Mouse (Mus musculus): Measurements from ENCODE around the gene Smim12. TPM values are rescaled to one million over a fixed set of nuclear protein-coding genes. Genes with fewer than 3 reads are reported as not detected.

Gene Smim12
- polyA plus RNA-seq, 1 experiment from 2014 or later: 33.9 TPM

DNA sequence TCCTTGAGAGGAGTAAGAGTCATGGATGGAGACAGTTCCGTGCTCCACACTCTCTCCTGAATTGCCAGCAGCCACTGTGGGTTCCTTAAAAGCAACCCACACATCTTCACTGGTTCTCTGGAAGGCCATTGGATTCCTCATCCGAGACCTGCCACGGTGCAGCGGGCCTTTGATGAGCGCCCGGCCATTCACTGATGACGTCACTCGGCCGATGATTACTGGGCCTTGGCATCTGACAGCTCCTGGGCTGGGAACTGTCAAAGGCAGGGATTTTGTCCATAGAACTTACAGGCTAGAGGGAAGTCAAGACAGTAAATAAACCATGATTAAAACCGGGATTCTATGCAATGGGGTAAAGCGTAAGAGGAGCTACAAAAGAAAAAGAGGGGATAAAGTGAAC, 26.5 kb upstream of the Smim12 start:
- no peak overlapping the region for H3K9ac ChIP-seq
- no peak overlapping the region for H3K27ac ChIP-seq
- H3K4me3 ChIP-seq: no peak overlapping the region
- H3K36me3 ChIP-seq: no peaks in the 10 kb centered on the region
- WGBS (ENCODE audit: insufficient replicate concordance): 65% methylated on average over 11 of the region's 11 CpGs
- no peaks in the 10 kb centered on the region for H3K4me1 ChIP-seq
- ATAC-seq: no peak
- no peaks in the 10 kb centered on the region for H3K9me3 ChIP-seq (replicated peaks)
- no peak overlapping the region for H3K4me2 ChIP-seq
- peaks cover 46% of the 10 kb centered on the region for H3K27me3 ChIP-seq (replicated peaks)

- peaks cover 61% of the 10 kb centered on the region for H3K27me3 ChIP-seq (replicated peaks)
- ATAC-seq: no peak
- no peak overlapping the region for H3K9ac ChIP-seq
- no peaks in the 10 kb centered on the region for H3K4me1 ChIP-seq
- no peak overlapping the region for H3K4me3 ChIP-seq
- no peaks in the 10 kb centered on the region for H3K9me3 ChIP-seq (replicated peaks)
- no peak overlapping the region for H3K4me2 ChIP-seq
- WGBS (ENCODE audit: insufficient replicate concordance): 36% methylated on average over 10 of the region's 10 CpGs
- no peaks in the 10 kb centered on the region for H3K36me3 ChIP-seq
- no peak overlapping the region for H3K27ac ChIP-seq
These were observed 20.3 kb upstream of the Smim12 start for GRCm38 (mm10) chr4:127223291-127223690.

DNA sequence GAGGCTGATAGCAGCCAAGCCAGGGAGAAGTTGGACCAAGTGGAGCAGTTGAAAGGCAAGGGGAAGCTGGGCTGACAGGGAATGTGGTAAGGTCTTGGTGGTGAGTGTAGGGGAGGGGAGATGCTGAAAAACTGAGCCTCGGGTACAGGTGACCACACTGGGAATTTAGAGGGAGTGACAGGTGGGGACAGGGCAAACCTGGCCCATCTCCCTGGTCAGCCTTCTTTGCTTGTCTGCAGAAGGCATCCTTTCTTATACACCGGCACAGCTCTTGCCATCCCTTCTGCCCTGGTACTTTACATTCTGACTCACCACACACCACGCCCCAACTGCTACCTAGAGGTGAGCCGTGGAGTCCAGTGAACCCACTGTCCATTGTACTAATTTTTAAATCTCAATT, 19.8 kb upstream of the Smim12 start:
- Histone ChIP-seq H3K27me3 (replicated peaks) (peaks cover 66% of the 10 kb centered on the region), H3K4me3 (no peak overlapping the region), H3K36me3 (no peaks in the 10 kb centered on the region), H3K9me3 (replicated peaks) (no peaks in the 10 kb centered on the region), H3K9ac (no peak overlapping the region), H3K4me1 (no peaks in the 10 kb centered on the region), H3K4me2 (no peak overlapping the region), H3K27ac (no peak overlapping the region)
- ATAC-seq: no peak
- 41% methylated on average over 4 of the region's 4 CpGs for WGBS (ENCODE audit: insufficient replicate concordance)

GRCm38 (mm10) chr4:127224444-127225100, 19.0 kb upstream of the Smim12 start:
- H3K36me3 ChIP-seq: no peaks in the 10 kb centered on the region
- H3K9me3 ChIP-seq (replicated peaks): no peaks in the 10 kb centered on the region
- H3K9ac ChIP-seq: no peak overlapping the region
- H3K27ac ChIP-seq: no peak overlapping the region
- H3K4me1 ChIP-seq: no peaks in the 10 kb centered on the region
- no peak for ATAC-seq
- WGBS (ENCODE audit: insufficient replicate concordance): 27% methylated on average over 19 of the region's 19 CpGs
- H3K4me2 ChIP-seq: no peak overlapping the region
- no peak overlapping the region for H3K4me3 ChIP-seq
- H3K27me3 ChIP-seq (replicated peaks): peaks cover 73% of the 10 kb centered on the region

GRCm38 (mm10) chr4:127226067-127226466, 17.5 kb upstream of the Smim12 start:
- no peak for ATAC-seq
- Histone ChIP-seq H3K9me3 (replicated peaks) (no peaks in the 10 kb centered on the region), H3K27ac (no peak overlapping the region), H3K4me2 (no peak overlapping the region), H3K36me3 (no peaks in the 10 kb centered on the region), H3K27me3 (replicated peaks) (peaks cover 81% of the 10 kb centered on the region), H3K4me3 (no peak overlapping the region), H3K9ac (no peak overlapping the region), H3K4me1 (no peaks in the 10 kb centered on the region)
- WGBS (ENCODE audit: insufficient replicate concordance): 44% methylated on average over 4 of the region's 4 CpGs

DNA sequence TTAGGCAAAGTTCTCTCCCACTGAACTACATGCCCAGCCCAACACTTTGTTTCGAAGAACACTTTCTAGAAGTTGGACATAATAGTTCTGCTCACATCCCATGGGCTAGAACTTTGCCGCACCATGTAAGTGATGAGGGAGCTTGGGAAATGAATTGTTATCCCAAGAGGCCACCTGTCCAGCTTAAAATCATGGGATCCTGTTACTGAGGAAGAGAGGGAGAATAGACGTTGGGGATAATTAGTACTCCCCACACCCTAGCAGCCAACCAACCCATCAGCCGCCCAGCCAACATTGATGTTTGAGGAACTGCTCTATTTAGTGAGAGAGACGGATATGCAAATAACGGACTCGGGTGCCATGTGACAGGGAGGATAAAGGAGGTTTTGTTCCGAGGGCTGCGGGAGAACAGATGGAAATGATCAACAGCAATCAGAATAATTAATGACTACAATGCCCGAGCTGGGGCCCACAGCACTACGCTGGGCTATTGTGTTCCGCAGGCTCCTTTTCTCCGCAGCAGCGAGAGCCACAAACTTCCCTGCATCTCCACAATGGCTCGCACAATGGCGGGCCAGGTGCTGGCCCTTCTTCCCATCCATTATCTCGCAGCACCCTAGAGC, 16.4 kb upstream of the Smim12 start:
- ATAC-seq: no peak

GRCm38 (mm10) chr4:127232028-127232427, 11.6 kb upstream of the Smim12 start:
- ATAC-seq: no peak
- no peak overlapping the region for H3K4me2 ChIP-seq
- no peak overlapping the region for H3K27ac ChIP-seq
- peaks cover 87% of the 10 kb centered on the region for H3K27me3 ChIP-seq (replicated peaks)
- H3K36me3 ChIP-seq: no peaks in the 10 kb centered on the region
- WGBS (ENCODE audit: insufficient replicate concordance): 48% methylated on average over 6 of the region's 6 CpGs
- H3K9ac ChIP-seq: no peak overlapping the region
- H3K9me3 ChIP-seq (replicated peaks): no peaks in the 10 kb centered on the region
- no peak overlapping the region for H3K4me3 ChIP-seq
- H3K4me1 ChIP-seq: peaks cover 10% of the 10 kb centered on the region

More for the DNA sequence above, 16.4 kb upstream of the Smim12 start:
- Histone ChIP-seq H3K4me3 (no peak overlapping the region), H3K36me3 (no peaks in the 10 kb centered on the region), H3K4me1 (no peaks in the 10 kb centered on the region), H3K9me3 (replicated peaks) (no peaks in the 10 kb centered on the region), H3K9ac (no peak overlapping the region), H3K27me3 (replicated peaks) (peaks cover 88% of the 10 kb centered on the region), H3K4me2 (no peak overlapping the region), H3K27ac (no peak overlapping the region)
- 34% methylated on average over 17 of the region's 17 CpGs for WGBS (ENCODE audit: insufficient replicate concordance)

DNA sequence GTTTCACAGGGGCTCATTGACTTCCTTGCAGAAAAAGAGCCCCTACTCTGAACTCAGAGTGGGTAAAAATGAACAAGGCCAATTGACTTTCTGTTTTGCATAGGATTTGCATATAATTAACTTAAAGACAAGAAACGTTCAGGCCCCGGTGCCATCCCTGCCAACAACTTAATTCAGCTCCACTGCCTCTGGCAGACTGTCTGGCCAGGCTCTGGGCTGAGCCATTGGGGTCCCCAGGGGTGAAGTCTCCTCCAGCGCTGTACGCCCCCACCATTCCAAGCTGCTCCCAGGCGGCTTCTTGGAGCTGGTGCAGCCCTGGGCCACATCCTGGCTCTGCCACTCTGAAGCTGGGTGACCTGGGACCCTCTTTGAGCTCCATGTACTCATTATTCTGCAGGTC, 11.0 kb upstream of the Smim12 start:
- no peak overlapping the region for H3K4me3 ChIP-seq
- H3K4me1 ChIP-seq: peaks cover 10% of the 10 kb centered on the region
- H3K4me2 ChIP-seq: no peak overlapping the region
- H3K27me3 ChIP-seq (replicated peaks): peaks cover 87% of the 10 kb centered on the region
- no peak overlapping the region for H3K9ac ChIP-seq
- H3K36me3 ChIP-seq: no peaks in the 10 kb centered on the region
- ATAC-seq: no peak
- no peaks in the 10 kb centered on the region for H3K9me3 ChIP-seq (replicated peaks)
- WGBS (ENCODE audit: insufficient replicate concordance): 59% methylated on average over 5 of the region's 5 CpGs
- no peak overlapping the region for H3K27ac ChIP-seq

DNA sequence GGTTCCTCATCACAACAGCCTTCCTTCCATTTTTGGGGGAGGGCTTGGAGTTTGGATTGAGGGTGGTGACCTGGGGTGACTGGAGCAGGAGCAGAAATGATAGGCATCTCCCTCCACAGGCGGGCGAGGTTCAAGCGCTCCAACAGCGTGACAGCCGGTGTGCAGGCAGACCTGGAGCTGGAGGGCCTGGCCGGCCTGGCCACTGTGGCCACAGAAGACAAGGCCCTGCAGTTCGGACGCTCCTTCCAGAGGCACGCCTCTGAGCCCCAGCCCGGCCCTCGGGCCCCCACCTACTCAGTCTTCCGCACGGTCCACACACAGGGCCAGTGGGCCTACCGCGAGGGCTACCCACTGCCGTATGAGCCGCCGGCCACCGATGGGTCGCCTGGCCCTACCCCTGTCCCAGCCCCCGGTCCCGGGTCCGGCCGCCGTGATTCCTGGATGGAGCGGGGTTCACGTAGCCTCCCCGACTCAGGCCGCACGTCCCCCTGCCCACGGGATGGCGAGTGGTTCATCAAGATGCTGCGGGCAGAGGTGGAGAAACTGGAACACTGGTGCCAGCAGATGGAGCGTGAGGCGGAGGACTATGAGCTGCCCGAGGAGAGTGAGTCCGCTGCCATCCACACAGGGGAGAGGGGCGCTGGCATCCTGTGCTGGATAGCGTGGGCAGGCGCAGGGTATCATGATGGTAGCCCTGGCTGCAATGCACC, 10.0 kb upstream of the Smim12 start:
- no peak overlapping the region for H3K9ac ChIP-seq
- H3K4me1 ChIP-seq: peaks cover 10% of the 10 kb centered on the region
- H3K4me2 ChIP-seq: no peak overlapping the region
- peak; percentile 25; the same call in 1 of the 2 replicates for ATAC-seq
- no peaks in the 10 kb centered on the region for H3K9me3 ChIP-seq (replicated peaks)
- 69% methylated on average over 40 of the region's 40 CpGs for WGBS (ENCODE audit: insufficient replicate concordance)
- H3K36me3 ChIP-seq: no peaks in the 10 kb centered on the region
- H3K27me3 ChIP-seq (replicated peaks): peaks cover 90% of the 10 kb centered on the region
- no peak overlapping the region for H3K27ac ChIP-seq
- H3K4me3 ChIP-seq: no peak overlapping the region

DNA sequence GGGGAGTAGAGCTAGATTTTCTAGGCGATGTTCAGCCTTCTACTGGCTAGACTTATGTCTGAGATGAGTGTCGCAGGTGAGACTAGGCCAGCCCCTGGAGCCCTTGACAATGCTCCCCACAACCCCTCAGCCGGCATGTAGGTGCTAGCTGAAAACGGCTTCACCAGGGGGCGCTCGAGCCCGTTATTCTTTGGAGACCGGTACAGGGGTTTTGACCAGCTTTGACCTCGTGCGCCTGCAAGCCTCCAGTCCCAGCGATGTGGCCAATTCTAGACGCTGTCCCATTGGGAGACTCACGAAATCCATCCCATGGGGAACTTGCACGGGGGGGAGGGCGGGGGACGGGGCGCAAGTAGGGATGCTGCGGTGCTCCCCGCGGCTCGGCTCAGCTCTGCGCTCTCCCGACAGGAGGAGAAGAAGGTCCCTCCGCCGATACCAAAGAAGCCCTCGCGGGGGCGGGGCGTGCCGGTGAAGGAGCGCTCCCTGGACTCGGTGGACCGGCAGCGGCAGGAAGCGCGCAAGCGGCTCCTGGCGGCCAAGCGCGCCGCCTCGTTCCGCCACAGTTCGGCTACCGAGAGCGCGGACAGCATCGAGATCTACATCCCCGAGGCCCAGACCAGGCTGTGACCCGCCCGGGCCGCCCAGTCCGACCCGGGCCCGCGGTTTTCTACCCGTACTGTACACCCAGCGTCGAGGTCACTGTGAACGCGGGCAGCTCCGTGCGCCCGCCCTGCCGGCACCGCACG, 7.7 kb upstream of the Smim12 start:
- WGBS (ENCODE audit: insufficient replicate concordance): under 1% methylated on average over 61 of the region's 67 CpGs
- Histone ChIP-seq H3K27me3 (replicated peaks) (peaks cover 86% of the 10 kb centered on the region), H3K9ac (peak overlapping the region; percentile 27)

GRCm38 (mm10) chr4:127236631-127237030, 7.0 kb upstream of the Smim12 start:
- no peak for ATAC-seq
- Histone ChIP-seq H3K9ac (peak overlapping the region; percentile 27; the same call in 1 of the 2 replicates), H3K27me3 (replicated peaks) (peaks cover 79% of the 10 kb centered on the region), H3K4me3 (peak overlapping the region; percentile 54), H3K4me2 (peak overlapping the region; percentile 87), H3K9me3 (replicated peaks) (no peaks in the 10 kb centered on the region), H3K27ac (no peak overlapping the region), H3K36me3 (no peaks in the 10 kb centered on the region), H3K4me1 (peaks cover 10% of the 10 kb centered on the region)
- WGBS (ENCODE audit: insufficient replicate concordance): 4% methylated on average over 14 of the region's 14 CpGs

More for the DNA sequence above, 7.7 kb upstream of the Smim12 start:
- no peak overlapping the region for H3K27ac ChIP-seq
- H3K4me2 ChIP-seq: peak overlapping the region; percentile 87
- peak; percentile 71 for ATAC-seq
- no peaks in the 10 kb centered on the region for H3K36me3 ChIP-seq
- peak overlapping the region; percentile 54 for H3K4me3 ChIP-seq
- peaks cover 10% of the 10 kb centered on the region for H3K4me1 ChIP-seq
- no peaks in the 10 kb centered on the region for H3K9me3 ChIP-seq (replicated peaks)

DNA sequence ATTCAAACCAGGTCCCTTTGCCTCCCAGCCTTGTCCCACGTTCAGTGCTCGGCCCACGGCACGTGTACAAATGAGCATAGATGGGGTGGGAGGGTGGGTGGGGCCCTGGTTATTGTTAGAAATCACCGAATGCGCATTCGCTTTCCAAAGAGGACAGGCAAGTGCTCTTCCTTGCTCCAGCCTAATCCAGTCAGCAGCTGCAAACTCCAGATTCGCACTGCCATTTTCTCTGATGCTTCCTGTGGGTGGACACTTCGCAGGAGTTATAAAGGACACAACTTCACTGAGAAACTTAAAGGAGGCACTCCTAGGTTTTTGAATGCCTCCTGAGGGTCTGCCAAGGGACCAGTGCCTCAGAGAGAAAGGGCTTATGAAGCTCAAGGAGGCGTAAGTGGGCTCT, 6.3 kb upstream of the Smim12 start:
- Histone ChIP-seq H3K9ac (no peak overlapping the region), H3K27me3 (replicated peaks) (peaks cover 72% of the 10 kb centered on the region)

More for the DNA sequence above, 6.3 kb upstream of the Smim12 start:
- H3K4me1 ChIP-seq: peaks cover 11% of the 10 kb centered on the region
- no peak overlapping the region for H3K4me2 ChIP-seq
- no peaks in the 10 kb centered on the region for H3K36me3 ChIP-seq
- ATAC-seq: no peak
- H3K27ac ChIP-seq: no peak overlapping the region
- no peaks in the 10 kb centered on the region for H3K9me3 ChIP-seq (replicated peaks)
- no peak overlapping the region for H3K4me3 ChIP-seq
- WGBS (ENCODE audit: insufficient replicate concordance): 56% methylated on average over 10 of the region's 10 CpGs
